Mouse (Mus musculus) T-cell, adult 66 days (primary cell): ENCODE measurements around the gene Olfr1153. TPM values are rescaled to one million over a fixed set of nuclear protein-coding genes. Genes with fewer than 3 reads are reported as not detected.

Source experiments
- total RNA-seq, 2 experiments: library from RNA; stranded (reverse); gene quantifications; 3 replicates in 1 of 2; 4 replicates in 1 of 2; pipeline ENCODE4 v1.2.4; 2023

Olfr1153 gene
- total RNA-seq, result not detected

GRCm38 (mm10) chr2:87894662-87895061, at the start of gene Olfr1153:
Olfr1153 (plus strand) TSS chr2:87894962.

GRCm38 (mm10) chr2:87855562-87855961, 39.2 kb upstream of the Olfr1153 start, which contains the start of gene Olfr1151:
Olfr1151 (plus strand) TSS chr2:87855862.

GRCm38 (mm10) chr2:87866192-87866591, 28.6 kb upstream of the Olfr1153 start, which contains the start of gene Olfr1152:
Olfr1152 (plus strand) TSS chr2:87866492.

GRCm38 (mm10) chr2:87905066-87905465, 10.3 kb downstream of the Olfr1153 start, which contains the start of gene Olfr1154:
Olfr1154 (minus strand) TSS chr2:87905166.

GRCm38 (mm10) chr2:87945037-87945436, 50.3 kb downstream of the Olfr1153 start, which contains the start of gene Olfr1155:
Olfr1155 (minus strand) TSS chr2:87945137.

Other genes with a start within 250 kb of the Olfr1153 start
- gene Olfr1133, start 247.6 kb upstream of the Olfr1153 start, total RNA-seq, result not detected
- gene Olfr1134, start 236.5 kb upstream of the Olfr1153 start, total RNA-seq, result not detected
- not detected for gene Olfr1135, start 221.3 kb upstream of the Olfr1153 start, total RNA-seq
- gene Olfr1136, start 201.0 kb upstream of the Olfr1153 start, total RNA-seq, result not detected
- gene Olfr1137, start 181.8 kb upstream of the Olfr1153 start, total RNA-seq, result not detected
- gene Olfr1138, start 155.0 kb upstream of the Olfr1153 start, total RNA-seq, result not detected
- not detected for gene Olfr1140, start 151.2 kb upstream of the Olfr1153 start, total RNA-seq
- not detected for gene Olfr1141, start 141.0 kb upstream of the Olfr1153 start, total RNA-seq
- gene Olfr152, start 115.5 kb upstream of the Olfr1153 start, total RNA-seq, result not detected
- not detected for gene Olfr1143, start 94.4 kb upstream of the Olfr1153 start, total RNA-seq
- not detected for gene Olfr1145, start 85.1 kb upstream of the Olfr1153 start, total RNA-seq
- gene Olfr1148, start 64.4 kb upstream of the Olfr1153 start, total RNA-seq, result not detected
- gene Olfr1150-ps1, start 51.0 kb upstream of the Olfr1153 start, total RNA-seq, result not detected
- not detected for gene Olfr1151, start 39.1 kb upstream of the Olfr1153 start, total RNA-seq
- gene Olfr1152, start 28.5 kb upstream of the Olfr1153 start, total RNA-seq, result not detected
- not detected for gene Olfr1154, start 10.2 kb downstream of the Olfr1153 start, total RNA-seq
- gene Olfr1155, start 50.2 kb downstream of the Olfr1153 start, total RNA-seq, result not detected
- not detected for gene Olfr1156, start 58.1 kb downstream of the Olfr1153 start, total RNA-seq
- gene Olfr1157, start 73.3 kb downstream of the Olfr1153 start, total RNA-seq, result not detected
- gene Olfr74, start 79.7 kb downstream of the Olfr1153 start, total RNA-seq, result not detected
- gene Olfr1158, start 95.2 kb downstream of the Olfr1153 start, total RNA-seq, result not detected
- not detected for gene Olfr1160, start 113.3 kb downstream of the Olfr1153 start, total RNA-seq
- not detected for gene Olfr1161, start 127.8 kb downstream of the Olfr1153 start, total RNA-seq
- gene Olfr73, start 142.7 kb downstream of the Olfr1153 start, total RNA-seq, result not detected
- gene Olfr1162, start 156.2 kb downstream of the Olfr1153 start, total RNA-seq, result not detected
- not detected for gene Olfr1163, start 176.9 kb downstream of the Olfr1153 start, total RNA-seq
- gene Olfr1164, start 199.0 kb downstream of the Olfr1153 start, total RNA-seq, result not detected
- not detected for gene Olfr1166, start 233.3 kb downstream of the Olfr1153 start, total RNA-seq